Mouse (Mus musculus) bone marrow macrophage, adult 2 months (primary cell): ENCODE data around the gene Fars2.

Experiments
- CTCF ChIP-seq: IDR thresholded peaks from 2 replicates; pipeline ENCODE4 v1.5.1; 2012; ENCODE audit warnings: low read depth, mild to moderate bottlenecking, low read length, moderate library complexity
- POLR2A ChIP-seq: IDR thresholded peaks from 2 replicates; pipeline ENCODE4 v1.6.1; 2012; ENCODE audit warnings: mild to moderate bottlenecking, low read depth, low read length, borderline replicate concordance

DNA sequence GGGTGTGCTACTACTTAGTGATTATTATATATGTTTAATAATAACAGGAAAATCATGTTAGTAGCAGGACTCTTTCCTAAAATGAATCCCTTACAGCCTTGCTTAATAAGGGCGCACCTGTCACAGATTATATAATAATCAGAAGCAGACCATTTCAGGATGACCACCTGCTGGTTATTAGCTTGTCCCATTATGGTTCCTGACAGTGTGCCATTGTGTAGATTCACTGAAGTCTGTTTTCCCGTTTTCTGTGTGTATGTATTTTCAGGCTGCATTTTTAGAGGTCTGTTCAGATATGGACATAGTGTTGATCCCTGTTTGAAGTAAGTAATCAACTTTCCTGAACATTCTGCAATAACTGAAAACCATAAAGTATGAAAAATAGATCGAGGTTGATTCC is 136.7 kb downstream of the Fars2 start:
- no peak for TF ChIP-seq CTCF
- no peak for TF ChIP-seq POLR2A
